Mouse (Mus musculus) olfactory bulb, adult 2 months (tissue): ENCODE measurements at regions not wholly inside any gene's neighbourhood (a gene's known extent, or its start where the extent isn't known, plus 50 kb on each side); places are given as distances from the start of the nearest gene placed in this dataset.

ENCODE experiments used
- H3K27ac ChIP-seq: fragments of 200-500 bp; 2 replicates; pipeline ENCODE4 v1.5.1; 2012; ENCODE audit warnings: low read depth, low read length; ENCODE audit not compliant: insufficient read depth
- H3K4me1 ChIP-seq: fragments of 200-500 bp; 2 replicates; pipeline ENCODE4 v1.6.1; 2012; ENCODE audit warnings: low read length; ENCODE audit not compliant: control insufficient read depth, insufficient read depth
- H3K4me3 ChIP-seq: fragments of 200-500 bp; 2 replicates; pipeline ENCODE4 v1.5.1; 2012; ENCODE audit warnings: mild to moderate bottlenecking, low read depth, low read length, moderate library complexity; ENCODE audit not compliant: insufficient read depth
- CTCF ChIP-seq: fragments of 200-500 bp; IDR thresholded peaks from 2 replicates; pipeline ENCODE4 v1.5.1; 2012; ENCODE audit warnings: low read depth, mild to moderate bottlenecking, low read length, moderate library complexity; ENCODE audit not compliant: insufficient read depth
- POLR2A ChIP-seq: fragments of 200-500 bp; IDR thresholded peaks from 2 replicates; pipeline ENCODE4 v1.6.1; 2012; ENCODE audit warnings: mild to moderate bottlenecking, low read depth, low read length, moderate library complexity; ENCODE audit not compliant: insufficient read depth
- WGBS: fragments of 180-500 bp; shearing (Covaris S2); methylation state at CpG from one replicate; pipeline ENCODE4 v1.1.7; 2018; 5-methylcytosine and 5-hydroxymethylcytosine counted together

GRCm38 (mm10) chr17:9917031-9917430 is 247.5 kb upstream of the Pabpc6 start:
- Histone ChIP-seq H3K4me1 (peaks cover 5% of the 10 kb centered on the region; the same call in 1 of the 2 replicates), H3K27ac (no peak overlapping the region), H3K4me3 (no peak overlapping the region)
- 49% methylated on average over 2 of the region's 2 CpGs for WGBS
- TF ChIP-seq POLR2A (no peak), CTCF (no peak)

DNA sequence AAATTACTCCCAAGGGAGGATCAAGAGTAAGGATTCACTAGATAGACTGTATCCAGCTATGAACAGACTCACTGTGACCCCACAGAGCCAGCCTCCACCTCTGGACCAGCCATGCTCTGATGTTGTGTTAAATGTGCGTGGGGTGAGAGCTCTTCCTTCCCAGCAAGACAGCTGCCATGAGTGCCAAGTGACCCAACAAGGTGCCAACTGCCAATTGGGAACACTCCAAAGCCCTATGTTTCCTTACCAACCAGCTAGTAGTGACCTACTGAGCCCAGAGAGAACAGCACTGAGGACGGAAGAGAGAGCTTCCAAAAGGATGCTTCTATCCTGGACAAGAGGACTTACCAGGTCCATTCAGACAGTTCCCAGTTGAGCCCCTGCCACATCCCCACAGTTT is 241.3 kb upstream of the Pabpc6 start:
- 84% methylated on average over 2 of the region's 2 CpGs for WGBS
- peaks cover 9% of the 10 kb centered on the region for H3K4me1 ChIP-seq
- H3K27ac ChIP-seq = no peak overlapping the region
- no peak for TF ChIP-seq POLR2A
- TF ChIP-seq CTCF = no peak
- no peak overlapping the region for H3K4me3 ChIP-seq

- no peak overlapping the region for H3K27ac ChIP-seq
- WGBS = 86% methylated on average over 1 of the region's 1 CpGs
Measured at GRCm38 (mm10) chr17:9907077-9907476, 237.6 kb upstream of the Pabpc6 start.

GRCm38 (mm10) chr17:9905501-9906462 is 236.3 kb upstream of the Pabpc6 start:
- Histone ChIP-seq H3K4me3 (peak overlapping the region; percentile 13; the same call in 1 of the 2 replicates), H3K27ac (peak overlapping the region; percentile 81), H3K4me1 (peaks cover 19% of the 10 kb centered on the region)
- WGBS = 8% methylated on average over 12 of the region's 12 CpGs
- TF ChIP-seq POLR2A = no peak
- no peak for TF ChIP-seq CTCF

More at GRCm38 (mm10) chr17:9907077-9907476, 237.6 kb upstream of the Pabpc6 start:
- Histone ChIP-seq H3K4me3 (no peak overlapping the region), H3K4me1 (peaks cover 19% of the 10 kb centered on the region)
- no peak for TF ChIP-seq POLR2A
- TF ChIP-seq CTCF = no peak

DNA sequence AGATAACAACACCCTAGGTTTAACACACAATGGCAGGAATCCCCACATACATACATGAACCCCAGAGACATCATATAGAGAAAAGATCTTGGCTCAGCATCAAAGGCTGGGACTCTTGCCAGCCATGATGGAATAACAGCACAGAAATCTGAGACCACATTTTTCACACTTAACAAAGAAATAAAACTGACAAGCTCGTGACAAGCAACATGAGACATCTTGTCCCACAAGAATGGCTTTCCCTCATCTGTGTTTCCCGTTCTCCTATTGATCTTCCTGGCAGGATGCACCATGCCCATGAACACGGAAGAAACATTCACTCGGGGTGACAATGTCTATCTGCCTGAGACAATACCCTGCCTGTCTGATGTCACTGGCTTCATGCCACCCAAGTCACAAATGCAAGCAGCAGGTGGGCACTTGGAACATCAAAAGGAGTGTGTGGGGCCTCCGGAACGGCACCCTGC is 235.0 kb upstream of the Pabpc6 start:
- TF ChIP-seq POLR2A = no peak
- no peak for TF ChIP-seq CTCF
- Histone ChIP-seq H3K27ac (peak overlapping the region; percentile 71), H3K4me1 (peaks cover 19% of the 10 kb centered on the region), H3K4me3 (no peak overlapping the region)
- 42% methylated on average over 6 of the region's 6 CpGs for WGBS

- TF ChIP-seq CTCF (no peak), POLR2A (no peak)
- 39% methylated on average over 4 of the region's 4 CpGs for WGBS
- H3K4me3 ChIP-seq = no peak overlapping the region
- H3K4me1 ChIP-seq = peaks cover 19% of the 10 kb centered on the region
- H3K27ac ChIP-seq = peak overlapping the region; percentile 71; the same call in 1 of the 2 replicates
Measured at GRCm38 (mm10) chr17:9903313-9903712, 233.8 kb upstream of the Pabpc6 start.

DNA sequence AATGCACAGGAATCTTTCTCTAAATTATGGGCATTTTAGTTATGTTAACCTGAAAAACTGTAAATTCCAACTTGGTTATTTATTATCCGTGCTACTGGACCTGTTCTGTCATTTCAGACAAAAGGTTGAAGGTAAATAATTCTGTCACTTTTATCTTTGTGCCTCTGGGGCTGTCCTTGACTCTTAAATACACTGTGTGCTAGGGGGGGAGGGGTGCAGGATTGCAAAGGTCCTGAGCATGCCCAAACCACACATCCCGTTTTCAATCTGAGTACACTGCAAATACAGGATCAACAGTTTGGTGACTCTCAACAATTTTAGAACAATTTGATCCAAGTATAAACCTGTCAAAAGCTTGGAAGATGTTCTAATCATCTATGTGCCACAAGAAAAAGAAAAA is 227.4 kb upstream of the Pabpc6 start:
- Histone ChIP-seq H3K4me3 (no peak overlapping the region), H3K4me1 (peaks cover 6% of the 10 kb centered on the region), H3K27ac (no peak overlapping the region)
- 75% methylated on average over 2 of the region's 2 CpGs for WGBS
- TF ChIP-seq CTCF = no peak
- TF ChIP-seq POLR2A = no peak

GRCm38 (mm10) chr17:9895686-9896082 is 226.2 kb upstream of the Pabpc6 start:
- TF ChIP-seq CTCF (no peak), POLR2A (no peak)
- Histone ChIP-seq H3K4me3 (no peak overlapping the region), H3K4me1 (peaks cover 6% of the 10 kb centered on the region), H3K27ac (peak overlapping the region; percentile 10; the same call in 1 of the 2 replicates)
- WGBS = 92% methylated on average over 7 of the region's 7 CpGs
